Mouse (Mus musculus) brain, embryonic 18.5 days (tissue): ENCODE measurements around the gene Borcs8.

Source experiments
- DNase-seq: peaks from one replicate; pipeline ENCODE4 v3.0.0-alpha.2; 2012; ENCODE audit warnings: low read depth, low spot score

Borcs8 gene

GRCm38 (mm10) chr8:70134086-70134485 lies 5.2 kb upstream of the Borcs8 start:
- DNase-seq: no peak

GRCm38 (mm10) chr8:70134931-70135330 lies 4.4 kb upstream of the Borcs8 start:
- no peak for DNase-seq

GRCm38 (mm10) chr8:70136591-70136990 lies 2.7 kb upstream of the Borcs8 start:
- no peak for DNase-seq

- no peak for DNase-seq
Observed at GRCm38 (mm10) chr8:70137890-70138289, 1.4 kb upstream of the Borcs8 start.

- no peak for DNase-seq
Observed at GRCm38 (mm10) chr8:70139981-70140380, 682 bp downstream of the Borcs8 start.

- DNase-seq: no peak
Observed at GRCm38 (mm10) chr8:70147678-70148607, 8.6 kb downstream of the Borcs8 start.

- DNase-seq: no peak
Observed at GRCm38 (mm10) chr8:70150158-70150557, 10.9 kb downstream of the Borcs8 start.

- DNase-seq: no peak
Observed at GRCm38 (mm10) chr8:70152537-70153257, 13.4 kb downstream of the Borcs8 start.

- DNase-seq: no peak
Observed at GRCm38 (mm10) chr8:70157240-70157800, 18.0 kb downstream of the Borcs8 start.

- peak; percentile 50 for DNase-seq
Observed at GRCm38 (mm10) chr8:70158069-70158853, 19.0 kb downstream of the Borcs8 start.

- DNase-seq: no peak
Observed at GRCm38 (mm10) chr8:70159211-70159610, 19.9 kb downstream of the Borcs8 start.

GRCm38 (mm10) chr8:70160015-70160414 lies 20.7 kb downstream of the Borcs8 start:
- no peak for DNase-seq

GRCm38 (mm10) chr8:70163316-70163715 lies 24.0 kb downstream of the Borcs8 start:
- DNase-seq: no peak

- DNase-seq: peak; percentile 4
Observed at GRCm38 (mm10) chr8:70166504-70167110, 27.3 kb downstream of the Borcs8 start.

- DNase-seq: no peak
Observed at GRCm38 (mm10) chr8:70170116-70170515, 30.8 kb downstream of the Borcs8 start.

- no peak for DNase-seq
Observed at GRCm38 (mm10) chr8:70170748-70171147, 31.4 kb downstream of the Borcs8 start.

GRCm38 (mm10) chr8:70171240-70171639 lies 31.9 kb downstream of the Borcs8 start:
- DNase-seq: no peak

GRCm38 (mm10) chr8:70172043-70172681 lies 32.9 kb downstream of the Borcs8 start, which contains the start of gene Tmem161a:
TSS of gene Tmem161a (plus strand) at chr8:70172356.
- DNase-seq: peak; percentile 89

GRCm38 (mm10) chr8:70173320-70173719 lies 34.0 kb downstream of the Borcs8 start:
- DNase-seq: no peak

GRCm38 (mm10) chr8:70174079-70174478 lies 34.8 kb downstream of the Borcs8 start:
- DNase-seq: no peak
